Mouse (Mus musculus): Measurements from ENCODE around the gene Klhl29. TPM values are rescaled to one million over a fixed set of nuclear protein-coding genes. Genes with fewer than 3 reads are reported as not detected.

Gene Klhl29
- polyA plus RNA-seq, 1 experiment from 2014 or later: 0.60 TPM

DNA sequence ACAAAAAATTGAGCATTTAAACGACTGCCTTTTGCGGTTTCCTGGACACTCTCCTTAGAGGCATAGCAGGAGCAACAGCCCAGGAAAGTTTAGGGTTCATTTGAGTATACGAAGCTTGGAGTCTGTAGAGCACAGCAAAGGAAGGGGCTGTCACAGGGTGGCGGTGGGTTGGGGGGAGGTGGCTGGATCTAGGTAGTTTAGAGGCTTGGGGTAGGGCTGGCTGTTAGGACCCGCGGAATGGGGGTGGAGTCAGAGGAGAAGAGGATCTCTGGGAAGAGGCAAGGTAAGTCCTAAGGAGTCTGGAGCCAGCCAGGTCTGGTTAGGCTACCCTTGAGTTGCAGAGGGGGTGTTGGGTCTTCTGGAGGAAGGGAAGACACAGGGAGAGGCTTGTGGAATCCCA is 255.2 kb downstream of the Klhl29 start:
- no peaks in the 10 kb centered on the region for H3K36me3 ChIP-seq
- no peaks in the 10 kb centered on the region for H3K27me3 ChIP-seq (ENCODE audit: insufficient read depth, poor library complexity, severe bottlenecking)
- DNase-seq (ENCODE audit: low spot score): no peak
- peak overlapping the region; percentile 59; the same call in 1 of the 2 replicates for H3K27ac ChIP-seq
- peak overlapping the region; percentile 48 for H3K4me3 ChIP-seq
- H3K4me1 ChIP-seq: peaks cover 20% of the 10 kb centered on the region
- no peaks in the 10 kb centered on the region for H3K9me3 ChIP-seq
- WGBS: 51% methylated on average over 6 of the region's 6 CpGs

DNA sequence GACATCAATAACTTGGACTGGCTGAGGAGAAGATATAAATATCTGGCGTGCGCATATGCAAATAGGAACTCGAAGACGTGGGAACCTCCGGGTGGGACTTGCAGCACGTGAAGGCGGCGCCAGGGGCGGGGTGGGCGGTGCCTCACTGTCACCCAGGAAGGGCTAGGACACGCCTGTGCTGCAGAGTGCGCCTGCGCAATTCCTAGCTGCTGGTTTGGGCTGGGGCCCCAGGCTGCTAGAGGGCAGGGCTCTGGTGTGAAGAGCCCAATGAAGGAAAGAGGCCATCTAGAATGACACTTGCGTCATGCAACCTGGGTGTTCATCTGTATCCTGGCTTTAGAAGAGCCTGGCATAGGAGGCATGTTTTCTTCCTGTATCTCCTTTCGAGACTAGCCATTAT is 255.8 kb downstream of the Klhl29 start:
- peak; percentile 97 for DNase-seq (ENCODE audit: low spot score)
- Histone ChIP-seq H3K9me3 (no peaks in the 10 kb centered on the region), H3K4me3 (peak overlapping the region; percentile 48), H3K27me3 (ENCODE audit: insufficient read depth, poor library complexity, severe bottlenecking) (no peaks in the 10 kb centered on the region), H3K27ac (peak overlapping the region; percentile 59; the same call in 1 of the 2 replicates), H3K36me3 (no peaks in the 10 kb centered on the region), H3K4me1 (peaks cover 20% of the 10 kb centered on the region)
- 13% methylated on average over 15 of the region's 15 CpGs for WGBS

DNA sequence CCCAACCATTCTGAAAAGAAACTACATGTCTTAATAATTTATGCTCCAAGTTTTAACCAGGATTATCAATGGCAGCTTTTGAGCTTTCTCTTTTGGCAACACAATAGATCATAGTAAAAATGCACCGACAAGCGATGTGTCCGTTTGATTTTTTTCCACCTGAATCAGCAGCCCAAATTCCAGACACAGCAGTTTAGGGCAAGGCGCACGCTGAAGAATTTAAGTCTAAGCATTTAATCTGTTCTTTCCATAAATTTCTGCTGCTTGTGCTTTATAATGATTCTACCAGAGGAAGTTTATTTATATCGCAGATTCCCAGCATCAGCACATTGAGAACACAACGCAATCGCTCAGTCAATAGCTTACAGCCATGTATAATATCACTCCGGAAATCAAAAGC is 256.2 kb downstream of the Klhl29 start:
- Histone ChIP-seq H3K36me3 (no peaks in the 10 kb centered on the region), H3K27me3 (ENCODE audit: insufficient read depth, poor library complexity, severe bottlenecking) (no peaks in the 10 kb centered on the region), H3K4me1 (peaks cover 20% of the 10 kb centered on the region), H3K4me3 (peak overlapping the region; percentile 48), H3K27ac (no peak overlapping the region), H3K9me3 (no peaks in the 10 kb centered on the region)
- WGBS: 62% methylated on average over 9 of the region's 9 CpGs
- no peak for DNase-seq (ENCODE audit: low spot score)

DNA sequence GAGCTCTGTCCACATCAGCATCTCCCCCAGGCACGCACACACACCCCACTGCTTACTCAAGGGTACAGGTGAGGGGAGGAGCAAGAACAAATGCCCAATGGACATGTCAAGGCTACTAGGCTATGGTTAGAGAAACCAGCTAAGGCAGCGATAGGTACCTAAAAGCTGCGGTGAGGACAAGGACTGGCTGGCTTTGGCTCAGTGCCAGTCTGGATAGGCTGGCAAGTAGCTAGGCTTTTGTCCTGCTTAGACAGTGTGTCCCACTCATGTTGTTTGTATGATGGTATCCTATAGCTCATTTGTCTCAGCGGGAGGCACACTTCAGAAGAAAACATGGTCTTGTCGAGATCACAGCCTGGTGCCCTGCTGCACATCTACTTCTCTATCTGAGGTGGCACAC is 258.9 kb downstream of the Klhl29 start:
- 82% methylated on average over 5 of the region's 5 CpGs for WGBS
- no peaks in the 10 kb centered on the region for H3K27me3 ChIP-seq (ENCODE audit: insufficient read depth, poor library complexity, severe bottlenecking)
- H3K9me3 ChIP-seq: no peaks in the 10 kb centered on the region
- H3K36me3 ChIP-seq: no peaks in the 10 kb centered on the region
- no peak for DNase-seq (ENCODE audit: low spot score)
- H3K4me3 ChIP-seq: no peak overlapping the region
- H3K4me1 ChIP-seq: peaks cover 9% of the 10 kb centered on the region
- no peak overlapping the region for H3K27ac ChIP-seq

DNA sequence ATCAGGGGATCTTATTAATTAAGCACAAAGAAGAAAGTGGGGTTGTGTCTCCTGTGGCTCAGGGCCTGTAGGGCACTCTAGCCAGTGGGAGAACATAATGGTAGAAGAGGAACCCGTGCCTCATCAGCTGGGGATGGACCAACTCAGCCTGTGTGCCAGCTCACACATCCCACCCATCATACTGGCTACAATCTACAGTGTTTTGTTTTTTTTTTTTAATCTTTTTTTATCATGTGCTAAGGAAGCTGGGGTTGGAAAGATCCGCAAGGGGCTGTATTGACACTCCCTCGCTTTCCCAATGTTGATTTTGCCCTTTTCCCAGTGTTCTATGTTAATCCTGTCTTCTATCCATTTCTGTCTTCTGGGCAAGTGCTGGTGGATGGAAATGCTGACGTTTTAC is 260.9 kb downstream of the Klhl29 start:
- Histone ChIP-seq H3K36me3 (no peaks in the 10 kb centered on the region), H3K4me1 (peaks cover under 1% of the 10 kb centered on the region; the same call in 1 of the 2 replicates), H3K9me3 (no peaks in the 10 kb centered on the region), H3K27me3 (ENCODE audit: insufficient read depth, poor library complexity, severe bottlenecking) (no peaks in the 10 kb centered on the region), H3K27ac (no peak overlapping the region), H3K4me3 (no peak overlapping the region)
- DNase-seq (ENCODE audit: low spot score): no peak
- WGBS: 66% methylated on average over 4 of the region's 4 CpGs

DNA sequence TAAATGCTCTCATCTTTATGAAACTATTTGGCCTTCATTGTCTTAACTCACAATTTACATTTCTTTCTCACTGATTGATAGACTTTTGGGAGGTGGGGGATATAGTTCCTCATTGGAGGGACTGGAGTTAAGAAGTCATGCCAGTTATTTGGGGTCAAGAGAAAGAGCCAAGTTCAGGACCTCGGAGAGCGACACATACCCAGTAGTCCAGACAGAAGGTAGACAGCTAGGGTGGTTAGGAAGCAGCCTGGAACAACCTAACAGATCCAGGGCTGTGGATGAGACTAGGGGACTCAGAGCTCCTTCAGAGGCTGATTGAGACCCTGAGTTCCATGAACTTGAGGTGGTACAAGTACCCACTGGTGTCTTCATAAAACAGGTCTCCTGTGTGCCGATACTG is 264.1 kb downstream of the Klhl29 start:
- 54% methylated on average over 3 of the region's 3 CpGs for WGBS
- no peaks in the 10 kb centered on the region for H3K27me3 ChIP-seq (ENCODE audit: insufficient read depth, poor library complexity, severe bottlenecking)
- no peak overlapping the region for H3K4me3 ChIP-seq
- no peaks in the 10 kb centered on the region for H3K36me3 ChIP-seq
- no peaks in the 10 kb centered on the region for H3K9me3 ChIP-seq
- no peaks in the 10 kb centered on the region for H3K4me1 ChIP-seq
- H3K27ac ChIP-seq: no peak overlapping the region
- no peak for DNase-seq (ENCODE audit: low spot score)

DNA sequence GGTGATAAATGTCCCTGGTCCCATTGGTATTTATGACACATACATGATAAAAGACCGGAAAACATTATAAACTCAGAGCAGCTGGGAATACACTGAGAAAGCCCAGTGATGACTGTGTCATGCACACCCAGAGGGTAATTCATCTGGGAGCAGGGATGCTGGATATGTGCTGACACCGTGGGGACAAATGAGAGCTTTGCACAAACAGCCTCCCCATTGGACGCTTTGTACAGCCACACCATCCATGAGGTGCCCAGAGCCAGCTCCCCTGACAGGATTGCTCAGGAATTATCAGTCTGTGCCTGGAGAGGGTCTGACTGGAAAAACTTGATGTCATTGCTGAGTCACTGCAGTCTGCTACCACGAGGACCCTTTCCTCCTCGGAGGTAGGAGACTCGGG is 266.9 kb downstream of the Klhl29 start:
- Histone ChIP-seq H3K4me1 (no peaks in the 10 kb centered on the region), H3K27me3 (ENCODE audit: insufficient read depth, poor library complexity, severe bottlenecking) (no peaks in the 10 kb centered on the region), H3K27ac (no peak overlapping the region), H3K9me3 (no peaks in the 10 kb centered on the region), H3K4me3 (no peak overlapping the region), H3K36me3 (no peaks in the 10 kb centered on the region)
- DNase-seq (ENCODE audit: low spot score): no peak
- 59% methylated on average over 6 of the region's 6 CpGs for WGBS

DNA sequence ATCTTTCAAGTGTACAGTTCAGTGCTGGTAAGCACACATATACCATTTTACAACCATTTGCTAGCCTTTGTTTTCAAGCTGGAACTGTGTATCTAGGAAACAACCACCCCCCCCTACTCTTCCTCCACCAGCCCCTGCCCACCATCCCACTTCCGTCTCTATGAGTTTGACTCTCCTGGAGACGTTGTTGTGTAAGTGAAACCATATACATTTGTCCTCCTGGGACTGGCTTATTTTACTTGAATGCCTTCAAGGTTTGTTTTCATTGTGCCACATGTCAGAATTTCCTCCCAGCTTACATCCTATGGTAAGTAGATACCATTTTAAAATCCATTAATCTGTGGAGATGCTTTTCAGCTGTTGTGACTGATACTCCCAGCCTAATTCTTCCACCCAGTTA is 267.7 kb downstream of the Klhl29 start:
- DNase-seq (ENCODE audit: low spot score): no peak
- no peak overlapping the region for H3K27ac ChIP-seq
- H3K27me3 ChIP-seq (ENCODE audit: insufficient read depth, poor library complexity, severe bottlenecking): no peaks in the 10 kb centered on the region
- H3K36me3 ChIP-seq: no peaks in the 10 kb centered on the region
- WGBS: 70% methylated on average over 2 of the region's 2 CpGs
- H3K9me3 ChIP-seq: no peaks in the 10 kb centered on the region
- H3K4me3 ChIP-seq: no peak overlapping the region
- no peaks in the 10 kb centered on the region for H3K4me1 ChIP-seq

DNA sequence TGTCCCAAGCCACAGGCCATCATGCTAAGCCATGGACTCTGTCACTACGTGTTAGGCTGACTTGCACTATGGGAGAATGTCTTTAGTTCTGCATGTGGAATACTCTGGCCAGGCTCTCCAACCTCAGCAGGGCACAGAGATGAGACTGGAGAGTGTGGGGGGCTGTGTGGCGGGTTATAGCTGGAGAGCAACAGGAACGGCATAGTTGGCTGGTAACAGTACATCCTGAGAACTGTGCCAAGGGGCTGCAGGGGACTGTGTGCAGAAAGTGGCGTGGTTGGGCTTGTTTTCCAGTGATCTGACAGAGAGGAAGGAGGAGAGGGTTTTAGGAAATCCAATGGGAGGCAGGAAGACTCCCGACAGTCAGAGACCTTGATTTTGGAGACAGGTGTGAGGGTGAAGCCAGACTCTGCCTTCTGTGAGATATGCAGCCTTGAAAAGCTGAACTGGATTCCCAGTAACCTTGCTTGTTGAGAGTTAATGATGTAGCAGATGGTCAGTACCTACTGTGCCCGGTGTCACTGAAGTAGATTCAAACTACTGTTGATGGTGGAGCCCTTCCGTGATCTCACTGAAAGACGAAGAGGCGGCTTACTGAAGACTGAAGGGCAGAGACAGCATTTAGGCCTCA is 270.9 kb downstream of the Klhl29 start:
- 85% methylated on average over 9 of the region's 9 CpGs for WGBS
- no peaks in the 10 kb centered on the region for H3K36me3 ChIP-seq
- H3K27ac ChIP-seq: no peak overlapping the region
- H3K4me3 ChIP-seq: no peak overlapping the region
- no peaks in the 10 kb centered on the region for H3K9me3 ChIP-seq
- H3K27me3 ChIP-seq (ENCODE audit: insufficient read depth, poor library complexity, severe bottlenecking): no peaks in the 10 kb centered on the region
- 0 out of 2 replicates have a peak, but pooled peaks cover 2% of the 10 kb centered on the region for H3K4me1 ChIP-seq
- no peak for DNase-seq (ENCODE audit: low spot score)

DNA sequence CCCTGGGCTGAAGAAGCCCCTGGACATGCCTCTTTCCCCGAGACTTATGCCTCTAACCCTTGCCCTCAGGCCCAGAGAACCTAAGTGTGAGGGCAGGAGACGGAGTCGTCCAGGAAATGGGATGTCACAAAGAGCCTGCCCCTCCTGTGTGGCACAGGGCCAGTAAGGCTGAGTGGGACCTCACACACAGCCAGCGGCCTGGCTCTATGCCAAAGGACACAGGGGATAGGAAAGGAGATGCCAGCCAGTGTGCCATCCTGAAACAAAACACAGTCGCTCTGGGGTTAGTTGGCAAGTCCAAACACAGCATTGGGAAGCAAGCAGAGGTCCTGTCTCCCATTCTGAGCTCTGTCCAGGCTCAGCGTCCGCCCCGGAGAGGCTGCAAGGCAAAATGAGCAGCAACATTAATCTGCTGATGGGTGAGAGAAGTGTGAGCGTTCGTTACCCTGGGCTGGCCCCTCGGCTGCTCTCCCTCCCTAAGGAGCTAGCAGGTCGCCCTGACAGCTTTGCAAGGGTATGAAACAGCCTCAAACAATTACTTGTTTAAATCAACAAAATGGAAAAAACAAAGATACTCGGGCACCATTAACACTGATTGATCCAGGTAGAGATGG is 274.0 kb downstream of the Klhl29 start:
- 69% methylated on average over 13 of the region's 13 CpGs for WGBS
- DNase-seq (ENCODE audit: low spot score): no peak
- no peak overlapping the region for H3K27ac ChIP-seq
- H3K27me3 ChIP-seq (ENCODE audit: insufficient read depth, poor library complexity, severe bottlenecking): no peaks in the 10 kb centered on the region
- no peaks in the 10 kb centered on the region for H3K9me3 ChIP-seq
- no peaks in the 10 kb centered on the region for H3K36me3 ChIP-seq
- H3K4me1 ChIP-seq: 0 out of 2 replicates have a peak, but pooled peaks cover 2% of the 10 kb centered on the region
- no peak overlapping the region for H3K4me3 ChIP-seq

DNA sequence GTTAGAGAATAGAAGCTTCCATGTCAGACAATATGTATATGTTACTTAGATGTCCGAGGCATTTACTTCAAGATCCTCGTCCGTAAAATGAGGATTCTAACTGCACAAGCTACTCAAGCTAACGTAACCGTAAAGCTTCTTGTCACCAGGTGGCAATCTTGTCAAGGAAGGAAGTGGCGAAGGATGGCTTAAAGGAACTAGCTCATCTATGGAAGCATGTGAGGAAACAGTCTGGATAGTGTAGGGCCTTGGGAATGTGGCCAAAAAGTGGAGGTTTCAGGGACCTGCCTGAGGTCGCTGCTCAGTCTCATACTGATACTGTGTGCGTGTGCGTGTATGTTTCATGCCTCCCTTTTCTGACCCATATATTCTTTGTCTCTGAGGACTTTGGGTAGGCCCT is 275.9 kb downstream of the Klhl29 start:
- no peak overlapping the region for H3K27ac ChIP-seq
- no peaks in the 10 kb centered on the region for H3K27me3 ChIP-seq (ENCODE audit: insufficient read depth, poor library complexity, severe bottlenecking)
- no peaks in the 10 kb centered on the region for H3K9me3 ChIP-seq
- H3K36me3 ChIP-seq: no peaks in the 10 kb centered on the region
- H3K4me3 ChIP-seq: no peak overlapping the region
- no peak for DNase-seq (ENCODE audit: low spot score)
- 0 out of 2 replicates have a peak, but pooled peaks cover 2% of the 10 kb centered on the region for H3K4me1 ChIP-seq
- WGBS: 79% methylated on average over 9 of the region's 9 CpGs

DNA sequence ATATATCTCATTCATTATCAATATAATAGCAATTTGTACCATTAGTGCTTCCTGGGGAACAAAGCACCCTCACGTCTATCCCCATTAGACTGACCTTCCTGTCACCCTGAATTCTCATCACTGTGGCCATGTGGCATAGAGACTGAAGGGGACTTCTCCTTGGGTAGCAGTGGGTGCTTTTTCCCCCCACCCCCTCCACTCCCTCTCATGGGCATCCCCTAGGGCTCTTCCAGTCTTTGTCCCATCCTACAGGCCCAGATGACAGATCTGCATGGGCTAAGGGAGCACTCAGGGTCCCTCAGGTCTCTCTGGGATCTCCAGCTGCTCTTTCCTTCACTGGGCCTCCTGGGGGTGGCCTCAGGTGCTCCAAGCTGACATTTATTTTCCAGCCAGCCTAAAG is 286.8 kb downstream of the Klhl29 start:
- DNase-seq (ENCODE audit: low spot score): no peak
- Histone ChIP-seq H3K27me3 (ENCODE audit: insufficient read depth, poor library complexity, severe bottlenecking) (no peaks in the 10 kb centered on the region), H3K9me3 (no peaks in the 10 kb centered on the region), H3K4me3 (no peak overlapping the region), H3K36me3 (no peaks in the 10 kb centered on the region), H3K27ac (no peak overlapping the region), H3K4me1 (peaks cover 7% of the 10 kb centered on the region)
- whole genome bisulfite sequencing: 62% methylated on average over 1 of the region's 1 CpGs

DNA sequence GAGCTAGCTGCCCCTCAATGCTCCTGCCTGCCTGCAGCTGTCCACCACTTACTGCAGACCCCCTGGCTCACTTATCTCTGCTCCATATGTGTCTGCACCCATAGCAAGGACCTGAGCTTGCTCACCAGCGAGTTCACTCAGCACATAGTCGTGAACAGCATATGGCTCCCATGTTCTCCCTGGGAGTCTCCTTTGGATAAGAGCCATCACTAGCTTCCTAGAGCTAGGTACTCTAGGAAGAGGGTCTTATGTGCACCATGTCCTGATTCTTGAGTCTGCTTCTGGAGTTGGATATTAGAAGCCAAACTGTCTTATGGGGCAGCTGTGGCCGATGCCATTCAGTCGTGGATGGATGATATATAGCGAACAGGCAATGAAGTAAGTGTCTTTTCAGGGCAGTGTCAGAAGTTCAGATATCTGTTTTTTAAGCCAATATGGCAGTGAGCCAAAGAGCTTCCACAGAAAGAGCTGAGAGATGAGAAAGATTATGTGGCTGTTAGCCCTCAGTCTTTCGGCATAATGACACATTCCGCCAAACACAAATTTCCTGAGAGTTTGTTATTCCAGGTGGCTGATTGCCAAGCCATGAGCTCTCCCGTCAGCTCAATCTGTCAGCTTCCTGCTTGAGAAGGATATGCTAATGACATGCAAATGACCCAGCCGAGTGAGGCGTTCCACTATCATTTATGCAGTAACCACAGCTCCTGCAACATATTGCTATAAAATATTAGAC is 287.5 kb downstream of the Klhl29 start:
- 43% methylated on average over 10 of the region's 10 CpGs for WGBS
- H3K27ac ChIP-seq: no peak overlapping the region
- DNase-seq (ENCODE audit: low spot score): no peak
- no peaks in the 10 kb centered on the region for H3K27me3 ChIP-seq (ENCODE audit: insufficient read depth, poor library complexity, severe bottlenecking)
- H3K9me3 ChIP-seq: no peaks in the 10 kb centered on the region
- peaks cover 7% of the 10 kb centered on the region for H3K4me1 ChIP-seq
- H3K4me3 ChIP-seq: no peak overlapping the region
- no peaks in the 10 kb centered on the region for H3K36me3 ChIP-seq
